Mouse (Mus musculus) heart, adult 2 months (tissue): ENCODE results near the gene Mpp5. TPM values are rescaled to one million over a fixed set of nuclear protein-coding genes. Genes with fewer than 3 reads are reported as not detected.

Experiments
- DNase-seq, 2 experiments: peaks; one replicate each; pipeline ENCODE4 v3.0.0; 2021
- H3K27ac ChIP-seq: fragments of 200-600 bp; 2 replicates; pipeline ENCODE4 v1.8.1; 2022
- H3K27me3 ChIP-seq: fragments of 200-500 bp; 2 replicates; pipeline ENCODE4 v1.6.1; 2012; ENCODE audit warnings: mild to moderate bottlenecking, low read length, inconsistent platforms, mixed read lengths; ENCODE audit not compliant: control insufficient read depth, insufficient read depth
- H3K36me3 ChIP-seq: fragments of 200-500 bp; 2 replicates; pipeline ENCODE4 v1.6.1; 2012; ENCODE audit warnings: low read length, inconsistent platforms; ENCODE audit not compliant: control insufficient read depth, insufficient read depth
- H3K4me1 ChIP-seq: fragments of 200-500 bp; 2 replicates; pipeline ENCODE4 v1.6.1; 2011; ENCODE audit warnings: low read length; ENCODE audit not compliant: control insufficient read depth, insufficient read depth
- H3K4me3 ChIP-seq: fragments of 200-600 bp; 2 replicates; pipeline ENCODE4 v1.8.1; 2022
- H3K79me2 ChIP-seq: fragments of 200-500 bp; replicated peaks from 2 replicates; pipeline ENCODE4 v1.6.1; 2012; ENCODE audit warnings: mild to moderate bottlenecking, inconsistent platforms, low read length, moderate library complexity, mixed read lengths; ENCODE audit not compliant: control insufficient read depth, insufficient read depth
- H3K9ac ChIP-seq: fragments of 200-500 bp; 2 replicates; pipeline ENCODE4 v1.6.1; 2012; ENCODE audit warnings: low read depth, mild to moderate bottlenecking, control low read depth, inconsistent platforms, low read length, mixed read lengths
- CTCF ChIP-seq: fragments of 200-600 bp; IDR thresholded peaks from 2 replicates; pipeline ENCODE4 v1.8.1; 2022; ENCODE audit warnings: antibody characterized with exemption, mild to moderate bottlenecking, moderate library complexity
- EP300 ChIP-seq: fragments of 200-500 bp; IDR thresholded peaks from 2 replicates; pipeline ENCODE4 v1.6.1; 2011; ENCODE audit warnings: low read depth, low read length, control low read depth; ENCODE audit not compliant: insufficient read depth
- POLR2A ChIP-seq: fragments of 200-500 bp; IDR thresholded peaks from 2 replicates; pipeline ENCODE4 v1.6.1; 2011; ENCODE audit warnings: mild to moderate bottlenecking, low read depth, low read length, control low read depth; ENCODE audit not compliant: insufficient read depth
- WGBS: fragments of 180-500 bp; shearing (Covaris S2); methylation state at CpG from one replicate; pipeline ENCODE4 v1.1.7; 2018; 5-methylcytosine and 5-hydroxymethylcytosine counted together
- intact Hi-C: fragments of 180-260 bp; cut with DNase I; formaldehyde crosslinking; loops from one replicate; pipeline ENCODE4 v1.15.1; 2025
- polyA plus RNA-seq: library from polyadenylated mRNA; depleted of rRNA; stranded (reverse); fragments of >200 nt; gene quantifications from 2 replicates; pipeline ENCODE4 v1.2.3, GENCODE M21; 2012
- total RNA-seq, 2 experiments: library from RNA; stranded (reverse); gene quantifications; 2 replicates each; pipeline ENCODE4 v1.2.3; 2021

Gene Mpp5
- total and polyA plus RNA-seq, 3 experiments = 2.1 to 19.2 (median 11.1) TPM

DNA sequence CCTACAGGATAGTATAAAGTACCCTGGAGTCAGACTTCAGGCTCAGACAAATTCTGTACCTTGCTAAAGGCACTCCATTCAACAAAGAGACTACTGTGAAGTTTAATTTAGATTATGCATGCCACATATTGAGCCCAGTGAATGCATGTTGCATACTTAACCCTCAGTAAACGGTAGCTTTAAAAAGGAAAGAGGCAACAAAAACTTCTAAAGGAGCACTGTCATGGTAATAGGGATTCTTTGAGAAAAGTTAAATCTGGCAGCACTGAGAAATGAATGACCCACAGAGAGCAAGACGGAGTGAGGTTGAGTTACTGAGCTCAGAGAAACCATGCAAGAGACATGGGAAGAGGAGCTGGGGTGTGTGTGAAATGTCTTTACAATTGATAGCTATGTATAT lies 29.2 kb downstream of the Mpp5 start:
- Histone ChIP-seq H3K4me3 (no peak overlapping the region), H3K4me1 (peaks cover 3% of the 10 kb centered on the region), H3K36me3 (peaks cover 7% of the 10 kb centered on the region), H3K79me2 (peaks cover 4% of the 10 kb centered on the region), H3K9ac (no peak overlapping the region), H3K27ac (no peak overlapping the region), H3K27me3 (no peaks in the 10 kb centered on the region)
- TF ChIP-seq EP300 (no peak), CTCF (no peak), POLR2A (no peak)
- intact Hi-C loops = no loop called here
- WGBS = 62% methylated on average over 2 of the region's 2 CpGs
- no peak for DNase-seq

DNA sequence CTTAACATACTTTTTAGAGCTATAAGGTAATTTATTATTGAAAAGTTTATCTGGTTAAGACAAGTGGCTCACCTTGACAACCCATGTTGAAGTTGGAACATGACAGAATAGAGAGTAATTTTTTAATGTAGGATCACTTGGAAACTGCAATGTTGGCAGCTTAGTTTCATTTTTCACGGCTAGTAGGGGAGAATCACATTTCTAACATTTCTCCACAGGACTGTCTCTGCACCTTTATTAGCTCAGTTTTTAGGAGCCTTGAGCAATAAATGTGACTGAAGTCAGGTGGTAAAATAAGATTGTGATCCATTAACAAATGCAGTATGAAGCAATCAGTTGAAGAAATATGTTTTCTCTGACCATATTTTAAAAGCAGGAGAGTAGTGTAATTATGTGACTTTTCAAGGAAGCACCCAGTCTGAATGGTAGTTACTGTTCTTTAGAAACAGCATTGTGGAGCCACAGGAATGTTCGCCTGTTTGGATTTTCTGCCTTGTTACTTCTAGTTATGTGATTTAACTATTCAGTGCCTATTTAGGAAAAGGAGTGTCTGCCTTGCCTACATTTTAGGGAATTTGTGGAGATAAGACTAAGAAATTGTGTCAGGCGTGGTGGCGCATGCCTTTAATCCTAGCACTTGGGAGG lies 29.8 kb downstream of the Mpp5 start:
- 82% methylated on average over 4 of the region's 4 CpGs for WGBS
- Histone ChIP-seq H3K79me2 (peaks cover 4% of the 10 kb centered on the region), H3K36me3 (peaks cover 3% of the 10 kb centered on the region; the same call in 1 of the 2 replicates), H3K27ac (no peak overlapping the region), H3K27me3 (no peaks in the 10 kb centered on the region), H3K9ac (no peak overlapping the region), H3K4me1 (peaks cover 2% of the 10 kb centered on the region), H3K4me3 (no peak overlapping the region)
- TF ChIP-seq EP300 (no peak), CTCF (no peak), POLR2A (no peak)
- intact Hi-C loops = no loop called here
- DNase-seq = no peak

DNA sequence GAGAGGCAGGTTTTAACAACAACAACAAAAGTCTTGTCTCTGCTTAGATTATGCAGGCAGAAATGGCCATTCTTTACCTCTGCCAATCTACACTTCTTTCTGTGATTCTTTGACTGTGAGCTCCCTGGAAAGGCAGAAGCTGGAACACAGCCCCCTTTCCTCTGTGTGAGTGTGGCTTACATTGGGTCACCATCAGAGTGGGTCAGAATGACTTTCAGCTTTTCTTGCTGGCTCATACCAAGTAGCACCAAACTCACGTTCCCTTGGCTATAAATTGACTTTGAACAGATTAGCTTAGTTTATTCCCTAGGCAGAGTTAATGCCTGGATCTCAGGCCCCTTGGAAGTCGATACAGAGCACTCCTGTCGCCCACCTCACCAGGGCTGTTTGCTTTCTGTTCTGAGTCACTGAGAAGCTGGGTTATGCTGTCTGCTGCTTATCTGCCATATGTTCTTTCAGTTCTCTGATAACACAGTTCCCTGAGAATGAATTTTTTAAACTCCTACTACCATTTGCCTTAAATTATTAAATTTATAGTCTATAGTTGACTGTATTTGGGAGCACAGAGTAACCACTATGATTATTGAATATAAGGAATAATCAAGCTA lies 39.7 kb downstream of the Mpp5 start:
- no peak for DNase-seq
- 39% methylated on average over 3 of the region's 3 CpGs for WGBS
- Histone ChIP-seq H3K9ac (no peak overlapping the region), H3K27ac (no peak overlapping the region), H3K36me3 (no peaks in the 10 kb centered on the region; the same call in 1 of the 2 replicates), H3K4me3 (no peak overlapping the region), H3K79me2 (peaks cover 3% of the 10 kb centered on the region; the same call in 1 of the 2 replicates), H3K27me3 (no peaks in the 10 kb centered on the region), H3K4me1 (peaks cover 2% of the 10 kb centered on the region; the same call in 1 of the 2 replicates)
- intact Hi-C loops = no loop called here
- no peak for TF ChIP-seq POLR2A
- TF ChIP-seq EP300 = no peak
- TF ChIP-seq CTCF = no peak

DNA sequence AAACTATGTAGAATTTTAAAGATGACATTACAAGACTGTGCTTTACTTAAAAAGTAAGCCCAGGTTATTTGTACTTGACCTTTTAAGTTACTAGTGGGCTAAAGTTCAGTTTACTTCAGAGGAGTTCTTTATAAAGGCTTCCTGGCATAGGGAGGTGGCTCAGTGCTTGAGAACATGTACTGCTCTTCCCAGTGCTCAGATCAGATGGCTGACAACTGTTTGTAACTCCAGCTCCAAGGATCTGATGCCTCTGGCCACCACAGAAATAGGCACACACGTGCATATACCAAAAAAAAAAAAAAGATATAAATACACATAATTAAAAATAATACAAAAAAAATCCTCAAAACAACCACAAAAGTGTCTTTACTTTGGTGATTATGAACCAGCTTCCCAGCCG lies 42.1 kb downstream of the Mpp5 start:
- H3K4me3 ChIP-seq = no peak overlapping the region
- 45% methylated on average over 2 of the region's 2 CpGs for WGBS
- peaks cover 2% of the 10 kb centered on the region; the same call in 1 of the 2 replicates for H3K4me1 ChIP-seq
- peaks cover 3% of the 10 kb centered on the region; the same call in 1 of the 2 replicates for H3K79me2 ChIP-seq
- no peak for DNase-seq
- intact Hi-C loops = no loop called here
- TF ChIP-seq CTCF (no peak), EP300 (no peak), POLR2A (no peak)
- H3K36me3 ChIP-seq = no peaks in the 10 kb centered on the region; the same call in none of the 2 replicates
- no peaks in the 10 kb centered on the region for H3K27me3 ChIP-seq
- no peak overlapping the region for H3K9ac ChIP-seq
- H3K27ac ChIP-seq = no peak overlapping the region

DNA sequence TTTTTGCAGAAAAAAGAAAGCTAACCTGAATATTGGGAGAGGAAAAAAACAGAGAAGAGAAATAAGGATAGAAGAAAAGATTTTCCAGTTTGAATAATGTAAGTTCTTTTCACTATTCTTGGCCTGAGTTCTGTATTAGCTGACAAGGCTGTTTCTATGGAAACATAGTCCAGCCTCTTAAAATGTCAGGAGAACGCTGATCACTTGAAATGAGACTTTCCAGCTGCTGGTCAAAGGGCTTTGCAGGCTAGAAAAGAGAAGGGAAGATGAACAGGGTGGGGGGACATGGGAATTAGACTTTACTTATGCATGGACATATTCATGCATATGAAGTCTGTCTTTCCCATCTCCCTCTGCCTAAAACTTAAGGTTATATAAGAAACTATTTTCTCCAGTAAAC lies 45.5 kb downstream of the Mpp5 start:
- Histone ChIP-seq H3K4me3 (no peak overlapping the region), H3K79me2 (peaks cover 2% of the 10 kb centered on the region; the same call in 1 of the 2 replicates), H3K36me3 (no peaks in the 10 kb centered on the region; the same call in none of the 2 replicates), H3K4me1 (no peaks in the 10 kb centered on the region), H3K27ac (no peak overlapping the region), H3K27me3 (no peaks in the 10 kb centered on the region), H3K9ac (no peak overlapping the region)
- TF ChIP-seq CTCF = no peak
- TF ChIP-seq POLR2A = no peak
- no peak for TF ChIP-seq EP300
- DNase-seq = no peak
- intact Hi-C loops = no loop called here
- 43% methylated on average over 1 of the region's 1 CpGs for WGBS

DNA sequence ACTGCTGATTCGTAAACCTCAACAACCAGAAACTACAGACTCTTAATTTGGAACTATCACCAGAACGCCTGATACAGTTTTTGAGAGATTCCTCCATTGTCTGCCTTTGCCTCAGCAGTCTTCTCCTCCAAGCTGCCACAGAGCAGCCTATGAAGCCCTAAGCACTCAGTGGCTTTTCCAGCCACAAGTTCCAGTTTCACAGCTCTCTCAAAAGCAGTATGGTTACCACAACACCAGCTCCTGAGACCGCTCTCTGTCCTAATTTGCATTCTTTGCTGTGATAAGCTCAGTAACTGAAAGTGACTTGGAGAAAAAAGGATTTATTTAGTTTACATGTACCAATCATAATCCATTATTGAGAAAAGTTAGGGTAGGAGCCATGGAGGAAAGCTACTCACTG lies 51.3 kb downstream of the Mpp5 start:
- Histone ChIP-seq H3K36me3 (no peaks in the 10 kb centered on the region), H3K27ac (no peak overlapping the region), H3K4me3 (no peak overlapping the region), H3K9ac (no peak overlapping the region), H3K4me1 (no peaks in the 10 kb centered on the region), H3K27me3 (no peaks in the 10 kb centered on the region), H3K79me2 (no peaks in the 10 kb centered on the region)
- TF ChIP-seq CTCF (no peak), EP300 (no peak), POLR2A (no peak)
- intact Hi-C loops = no loop called here
- 88% methylated on average over 3 of the region's 3 CpGs for WGBS
- no peak for DNase-seq
